Mouse (Mus musculus): ENCODE measurements around the gene Prkag2. TPM values are rescaled to one million over a fixed set of nuclear protein-coding genes. Genes with fewer than 3 reads are reported as not detected.

Prkag2 gene
- total and polyA plus RNA-seq, 3 experiments, result 10.0 to 48.0 (median 36.0) TPM

DNA sequence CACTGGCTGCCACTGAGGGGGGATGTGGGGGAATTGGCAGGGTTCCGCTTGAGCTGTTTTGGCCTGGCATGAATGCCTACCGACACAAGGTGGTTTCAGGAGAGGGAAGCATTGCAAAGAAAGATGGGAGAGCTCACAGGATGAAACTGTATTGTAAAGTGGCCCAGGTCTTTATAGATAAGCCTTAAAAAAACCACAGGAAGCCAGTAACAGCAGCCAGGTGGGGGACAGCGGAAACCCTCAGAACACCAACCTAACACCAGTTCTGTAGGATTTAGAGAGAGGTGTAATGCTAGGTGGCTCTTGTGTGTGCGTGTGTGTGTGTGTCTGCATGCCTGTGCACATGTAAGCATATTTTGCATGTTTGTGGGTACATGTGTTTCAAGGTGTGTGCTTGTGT lies 101.1 kb downstream of the Prkag2 start:
- no peak for DNase-seq

DNA sequence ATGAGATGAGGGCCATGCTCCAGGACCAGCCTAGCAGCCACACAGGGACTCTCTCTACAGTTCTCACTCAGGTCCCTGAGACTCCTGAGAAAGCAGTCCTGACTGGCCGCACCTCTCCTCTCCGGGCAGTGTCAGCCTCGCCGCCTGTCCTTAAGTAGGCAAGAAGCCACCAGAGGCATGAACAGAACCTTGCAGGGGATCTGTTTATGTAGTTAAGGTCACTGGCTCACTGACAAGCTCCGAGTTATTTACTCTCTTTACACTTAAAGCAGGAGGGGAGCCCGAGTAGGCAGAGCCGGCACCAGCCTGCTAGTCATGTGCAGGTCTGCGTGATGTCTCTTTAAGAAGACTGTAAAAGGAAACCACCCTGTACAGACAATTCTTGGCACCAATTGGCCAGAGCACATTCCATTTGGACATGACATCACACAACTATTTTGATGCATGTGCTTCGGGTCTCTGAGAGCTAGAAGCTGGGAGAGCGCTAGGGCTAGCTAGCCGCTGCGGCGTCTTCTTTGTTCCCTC lies 104.8 kb downstream of the Prkag2 start:
- peak; percentile 75 for DNase-seq

DNA sequence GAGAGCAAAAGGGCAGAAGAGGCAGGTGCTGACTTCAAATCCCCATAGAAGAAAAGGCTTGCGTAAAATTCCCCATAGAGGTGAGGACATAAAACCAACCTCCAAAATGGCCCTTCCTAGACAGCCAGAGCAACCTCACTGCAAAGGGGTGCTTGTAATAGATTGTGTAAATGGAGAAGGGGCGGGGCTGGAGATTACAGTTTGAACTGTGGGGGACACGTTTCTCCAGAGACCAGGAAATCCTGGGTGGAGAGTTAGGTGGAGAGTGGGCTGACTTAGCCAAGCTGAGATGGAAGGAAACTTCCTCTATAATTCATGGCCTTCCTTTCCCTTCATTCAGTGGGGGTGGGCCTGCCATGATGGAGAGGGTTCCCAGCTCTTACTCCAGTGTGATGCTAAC lies 107.3 kb downstream of the Prkag2 start:
- no peak for DNase-seq

DNA sequence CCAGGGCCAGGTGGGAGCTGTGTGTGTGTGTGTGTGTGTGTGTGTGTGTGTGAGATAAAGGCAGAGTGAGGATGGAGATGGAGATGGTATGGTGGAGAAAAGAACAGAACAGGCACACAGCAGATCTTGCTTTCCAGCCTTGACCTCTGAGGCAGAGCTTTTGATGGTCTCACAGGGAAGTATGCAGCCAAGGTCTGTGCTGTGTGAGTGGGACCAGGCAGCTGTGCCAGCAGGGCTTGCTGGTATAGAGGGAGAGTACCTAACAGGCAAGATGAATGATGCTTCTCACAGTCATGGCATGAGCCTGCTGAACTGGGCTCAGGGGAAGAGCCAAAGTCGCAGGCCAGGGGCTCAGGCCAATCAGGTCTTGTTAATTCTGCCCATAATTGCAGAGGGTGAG lies 108.9 kb downstream of the Prkag2 start:
- peak; percentile 43 for DNase-seq

DNA sequence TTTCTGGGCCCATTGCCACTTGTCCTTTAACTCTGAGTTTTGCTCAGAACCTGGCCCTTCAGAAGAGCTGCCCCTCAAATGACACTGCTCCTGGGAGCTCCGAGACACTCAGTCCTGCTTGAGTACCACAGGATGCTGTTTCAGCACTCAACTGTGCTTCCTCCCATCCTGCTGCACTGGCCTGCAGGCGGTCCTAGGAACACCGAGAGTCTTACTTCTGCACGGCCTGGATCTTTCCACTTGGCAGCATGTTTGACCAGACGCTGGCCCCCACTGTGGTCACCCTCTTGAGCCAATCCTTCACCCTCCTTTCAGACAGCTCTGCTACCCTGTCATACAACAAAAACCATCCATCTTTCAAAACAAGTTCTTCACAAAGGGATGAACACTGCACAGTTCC lies 110.0 kb downstream of the Prkag2 start:
- no peak for DNase-seq

DNA sequence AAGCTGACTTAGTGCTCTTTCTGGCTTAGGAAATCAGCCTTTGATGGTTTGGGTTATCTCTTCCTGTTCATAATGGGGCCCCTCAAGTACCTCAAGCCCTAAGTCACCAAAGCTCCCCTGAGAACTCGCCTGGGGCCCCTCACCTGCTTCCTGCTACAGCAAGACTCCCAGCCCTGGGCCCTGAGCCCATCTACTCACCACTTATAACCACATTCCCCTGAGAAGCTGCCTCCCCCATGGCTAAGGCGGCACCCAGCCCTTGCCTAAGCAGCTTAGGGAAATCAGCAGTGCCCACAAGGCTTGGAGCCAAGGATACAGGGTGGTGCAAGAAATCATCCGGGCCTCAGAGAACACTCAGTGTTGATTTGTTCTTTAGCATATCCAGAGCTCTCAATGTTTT lies 110.8 kb downstream of the Prkag2 start:
- peak; percentile 56 for DNase-seq

DNA sequence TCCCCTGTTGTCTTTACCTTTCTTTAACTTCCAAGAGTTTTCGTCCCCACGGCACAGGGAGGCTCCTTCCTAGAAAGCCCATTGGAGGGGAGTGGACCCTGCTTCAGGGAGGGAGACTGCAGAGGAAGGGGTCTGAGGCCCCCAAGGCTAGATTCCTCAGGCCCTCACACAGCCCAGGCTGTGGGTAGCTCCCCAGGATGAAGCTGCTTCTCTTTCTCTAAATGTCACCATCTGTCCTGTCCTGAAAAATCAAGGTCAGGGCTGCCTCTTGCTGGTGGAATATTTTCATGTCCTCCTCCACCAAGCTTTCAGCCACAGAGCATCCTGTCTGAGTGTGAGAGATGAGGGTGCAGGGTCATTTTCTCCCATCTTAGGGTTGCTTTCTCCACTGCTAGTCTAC lies 113.5 kb downstream of the Prkag2 start:
- peak; percentile 52 for DNase-seq

DNA sequence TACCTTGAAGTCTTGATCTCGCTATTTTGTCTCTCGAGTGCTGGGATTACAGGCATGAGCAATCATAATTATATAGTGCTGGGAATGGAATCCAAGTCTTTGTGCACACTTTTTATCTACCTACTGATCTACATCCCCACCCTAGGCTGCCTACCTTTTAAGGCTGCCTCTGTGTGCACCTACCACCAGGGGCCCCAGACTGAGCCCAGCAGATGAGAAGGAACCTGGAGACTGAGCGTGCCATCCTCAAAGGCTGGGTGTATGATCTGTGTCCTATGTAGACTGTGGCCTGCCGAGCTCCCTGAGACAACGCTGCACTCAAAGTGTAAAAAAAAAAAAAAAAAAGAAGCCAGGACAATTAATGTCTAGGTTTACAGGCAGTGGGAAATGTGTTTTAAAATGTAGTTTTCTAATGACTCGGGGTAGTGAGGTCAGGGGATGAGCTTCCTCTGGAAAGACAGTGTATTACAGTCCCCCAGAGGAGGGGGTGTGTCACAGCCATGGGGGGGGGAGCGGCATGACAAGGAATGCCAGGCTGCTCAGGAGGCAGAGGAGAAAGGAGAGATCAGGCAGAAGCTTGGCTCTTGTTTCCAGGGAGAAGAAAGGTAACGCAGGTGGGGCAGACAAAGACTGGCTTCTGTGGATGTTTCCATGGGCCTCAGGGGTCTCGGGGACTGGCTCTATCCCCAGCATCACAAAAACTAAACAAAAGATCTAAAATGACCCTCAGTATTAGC lies 114.1 kb downstream of the Prkag2 start:
- no peak for DNase-seq

DNA sequence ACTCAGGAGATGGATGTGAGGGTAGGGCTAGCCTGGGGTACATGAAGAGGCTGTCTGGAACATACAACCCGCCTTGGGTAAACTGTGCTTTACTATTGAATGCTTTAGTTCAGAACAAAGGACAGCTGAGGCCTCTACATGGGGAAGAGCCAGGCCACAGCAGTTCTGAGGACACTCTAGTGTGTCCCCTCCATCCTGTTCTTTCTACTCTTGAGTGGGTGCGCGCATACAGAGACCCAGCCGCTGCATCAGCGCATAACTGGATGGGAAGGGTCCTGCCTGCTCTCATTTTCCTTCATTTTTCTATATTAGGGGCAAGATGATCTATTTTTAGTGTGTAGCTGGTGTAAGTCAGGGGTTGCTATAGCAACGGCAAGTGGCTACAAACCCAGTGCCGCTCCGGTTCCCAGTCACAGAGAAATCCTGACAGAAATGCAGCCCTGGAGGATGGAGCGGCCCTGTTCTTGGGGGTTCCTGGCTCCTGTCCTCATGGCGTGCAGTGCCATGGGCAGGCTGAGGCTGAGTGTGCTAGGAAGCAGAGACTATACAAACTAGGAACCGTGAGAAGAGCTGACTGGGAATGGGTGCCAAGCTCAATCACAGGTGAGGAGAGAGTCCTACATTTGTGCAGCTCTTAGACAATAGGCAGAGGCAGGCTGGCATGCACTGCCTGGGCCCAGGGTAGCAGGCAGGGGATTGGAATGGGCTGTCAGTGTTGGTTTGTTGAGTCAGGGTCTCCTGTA lies 114.8 kb downstream of the Prkag2 start:
- peak; percentile 40 for DNase-seq

DNA sequence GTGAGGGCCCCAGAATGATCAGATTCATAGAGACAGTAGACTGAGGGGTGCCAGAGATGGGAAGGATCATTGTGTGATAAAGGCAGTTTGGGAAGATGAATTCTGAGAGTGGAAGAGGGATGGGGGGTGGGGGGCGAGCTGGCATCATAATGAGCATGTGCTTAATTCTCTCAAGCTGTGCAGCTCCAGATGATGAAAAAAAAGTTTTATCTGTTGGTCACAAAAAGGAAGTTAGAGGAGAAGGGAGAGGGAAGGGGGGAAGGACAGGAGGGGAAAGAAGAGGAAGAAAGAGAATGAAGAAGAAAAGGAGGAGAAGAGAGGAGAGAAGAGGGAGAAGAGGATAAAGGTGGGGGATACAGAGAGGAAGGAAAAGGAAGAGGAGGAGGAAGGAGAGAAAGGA lies 116.3 kb downstream of the Prkag2 start:
- no peak for DNase-seq

DNA sequence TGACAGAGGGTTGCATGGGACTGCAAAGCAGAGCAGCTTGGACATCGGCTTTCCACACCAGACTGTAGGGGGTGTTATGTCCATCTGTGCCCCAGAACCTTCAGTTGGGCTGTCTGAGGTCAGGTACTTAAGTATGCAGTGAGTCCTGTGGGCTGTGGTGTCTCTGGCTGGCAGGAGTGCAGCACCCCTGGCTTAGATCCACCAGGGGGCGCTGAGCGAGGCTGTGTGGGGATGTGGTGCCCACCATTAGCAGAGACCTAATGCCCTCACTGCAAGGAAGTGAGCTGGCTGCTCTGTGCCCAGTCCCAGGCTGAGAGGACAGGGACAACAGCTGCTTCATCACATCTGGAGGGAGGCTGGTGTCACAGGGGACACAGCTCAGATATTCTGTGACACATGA lies 116.9 kb downstream of the Prkag2 start:
- DNase-seq, result peak; percentile 52

DNA sequence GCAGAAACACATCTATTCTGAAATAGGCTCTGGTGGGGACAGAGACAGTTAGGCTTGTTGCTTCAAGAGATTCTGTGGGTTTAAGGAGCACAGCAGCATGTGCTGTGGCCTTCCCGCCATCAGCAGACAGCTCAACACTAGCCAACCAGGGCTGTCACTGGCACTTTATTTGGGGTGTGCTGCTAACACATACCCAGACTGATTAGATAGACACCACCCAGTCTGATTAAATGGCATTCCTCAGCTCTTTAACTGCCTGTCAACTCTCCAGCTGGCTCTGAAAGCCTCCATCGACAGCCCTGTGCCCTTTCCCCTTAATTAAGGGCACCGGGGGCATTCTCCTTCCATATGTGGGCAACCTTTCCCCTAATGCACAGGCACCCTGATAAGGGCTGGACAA lies 118.2 kb downstream of the Prkag2 start:
- no peak for DNase-seq

DNA sequence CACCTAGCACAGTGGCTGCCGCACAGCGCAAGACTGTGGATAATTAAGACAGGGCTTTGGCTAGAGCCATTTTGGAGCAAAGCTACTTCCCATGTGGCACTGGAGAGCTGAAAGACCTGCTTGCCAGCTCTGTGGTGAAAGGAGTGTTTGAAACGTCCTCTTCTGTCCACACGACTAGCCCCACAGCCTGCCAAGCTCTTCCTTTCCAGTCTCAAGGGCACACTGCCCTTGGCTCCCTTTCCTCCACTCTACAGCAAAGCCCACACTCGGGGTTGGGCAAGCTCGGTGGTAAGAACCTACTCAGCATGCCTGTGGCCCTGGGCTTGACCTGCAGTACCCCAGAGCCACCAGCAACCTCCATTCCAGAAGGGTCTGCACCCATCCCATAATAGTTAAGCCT lies 118.7 kb downstream of the Prkag2 start:
- peak; percentile 88 for DNase-seq

DNA sequence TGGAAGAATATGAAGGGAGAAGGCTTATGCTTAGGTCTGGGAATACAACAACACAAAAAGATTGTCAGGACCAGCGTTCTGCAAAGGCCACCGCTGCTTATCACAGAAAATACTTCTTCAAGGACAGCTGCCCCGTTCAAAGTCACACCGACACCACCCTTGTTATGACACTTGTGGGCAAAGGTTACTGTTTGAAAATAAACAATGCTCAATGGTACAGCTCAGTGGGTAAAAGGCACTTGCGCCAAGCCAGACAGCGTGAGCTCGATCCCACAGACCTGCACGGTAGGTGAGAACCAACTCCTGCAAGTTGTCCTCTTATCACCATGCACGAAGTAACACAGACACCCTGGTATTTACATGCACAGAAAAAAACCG lies 120.5 kb downstream of the Prkag2 start:
- DNase-seq, result no peak

DNA sequence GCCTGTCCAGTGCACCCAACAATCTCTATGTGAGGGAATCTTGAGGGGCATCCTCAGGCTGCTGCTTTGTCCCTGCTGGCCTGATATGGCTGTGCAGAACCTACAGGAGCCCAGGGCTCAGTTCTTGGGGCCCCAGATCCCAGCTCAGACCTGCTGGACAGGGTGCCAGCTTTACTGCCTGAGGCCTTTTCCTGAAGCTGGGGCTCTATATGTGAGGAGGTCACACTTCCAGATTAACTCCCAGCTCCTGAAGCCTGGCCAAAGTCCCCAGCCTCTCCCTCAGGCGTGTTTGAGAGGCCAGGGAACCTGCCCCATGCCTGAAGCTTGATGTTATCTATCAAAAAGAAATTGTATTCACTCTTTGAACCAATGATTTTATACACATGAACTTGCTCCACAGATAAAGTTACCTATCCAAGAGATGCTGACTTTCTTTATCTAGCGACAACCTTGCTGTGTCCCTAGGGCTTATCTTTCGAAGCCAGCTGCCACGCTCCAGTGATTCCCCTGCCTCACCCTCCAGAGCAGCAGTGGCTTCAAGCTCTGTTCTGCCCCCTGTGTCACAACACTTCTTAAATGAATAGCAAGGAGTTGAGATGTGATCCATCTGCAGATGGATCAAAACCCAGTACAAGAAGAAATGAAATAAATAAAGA lies 121.0 kb downstream of the Prkag2 start:
- DNase-seq, result no peak

DNA sequence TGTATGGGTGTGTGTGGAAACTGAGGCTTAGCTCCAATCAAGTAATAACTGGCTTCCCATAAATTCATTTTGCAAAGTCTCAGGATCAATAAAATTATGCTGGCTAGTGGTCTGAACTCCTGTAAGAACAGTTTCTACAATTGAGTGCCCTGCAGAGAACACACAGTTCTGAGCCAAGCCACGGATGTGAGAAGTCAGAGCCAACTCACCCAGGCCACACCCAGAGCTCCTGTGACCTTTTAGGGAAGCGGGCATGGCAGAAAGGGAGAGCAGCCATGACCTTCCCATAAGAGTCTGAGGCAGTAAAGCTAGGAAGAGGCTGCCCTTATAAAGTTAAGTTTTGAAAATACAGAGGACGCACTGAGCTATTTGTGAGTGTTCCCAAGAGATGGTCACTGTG lies 123.5 kb downstream of the Prkag2 start:
- peak; percentile 63 for DNase-seq

DNA sequence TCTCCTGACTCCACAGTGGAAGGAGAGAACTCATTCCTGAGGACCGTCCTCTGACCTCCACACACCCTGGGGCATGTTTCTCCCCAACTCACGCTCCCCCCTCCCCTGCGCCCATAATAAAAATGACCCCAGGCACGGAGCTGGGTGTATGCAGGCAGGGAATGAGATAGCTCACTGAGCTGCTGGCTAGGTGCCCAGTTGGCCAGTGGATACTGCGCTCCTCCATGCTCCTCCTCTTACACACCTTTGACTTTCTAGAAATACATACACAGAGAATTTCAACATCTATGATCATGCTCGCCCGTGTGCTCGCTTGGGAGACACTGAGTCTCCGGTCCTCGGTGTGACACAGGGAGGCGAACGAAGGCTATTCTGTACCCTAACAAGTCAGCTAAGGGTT lies 124.2 kb downstream of the Prkag2 start:
- DNase-seq, result no peak

DNA sequence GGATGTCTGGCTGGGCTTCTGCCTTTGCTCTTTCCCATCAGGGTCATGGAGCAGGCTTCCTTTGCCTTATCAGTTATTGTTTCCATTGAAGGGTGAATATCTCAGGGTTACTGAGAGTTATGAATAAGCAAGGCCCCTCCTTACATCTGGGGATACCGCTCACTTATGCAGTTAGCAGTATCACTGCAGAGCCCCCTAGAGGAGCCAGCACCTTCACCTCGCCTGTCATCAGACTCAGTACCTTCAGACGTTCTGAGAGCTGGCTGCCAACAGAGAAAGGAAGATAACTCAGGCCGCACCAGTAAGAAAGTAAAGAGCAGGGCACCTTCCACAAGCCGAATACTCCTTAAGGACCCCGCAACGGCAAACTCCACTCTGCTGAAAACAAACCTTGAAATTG lies 125.3 kb downstream of the Prkag2 start:
- DNase-seq, result no peak

DNA sequence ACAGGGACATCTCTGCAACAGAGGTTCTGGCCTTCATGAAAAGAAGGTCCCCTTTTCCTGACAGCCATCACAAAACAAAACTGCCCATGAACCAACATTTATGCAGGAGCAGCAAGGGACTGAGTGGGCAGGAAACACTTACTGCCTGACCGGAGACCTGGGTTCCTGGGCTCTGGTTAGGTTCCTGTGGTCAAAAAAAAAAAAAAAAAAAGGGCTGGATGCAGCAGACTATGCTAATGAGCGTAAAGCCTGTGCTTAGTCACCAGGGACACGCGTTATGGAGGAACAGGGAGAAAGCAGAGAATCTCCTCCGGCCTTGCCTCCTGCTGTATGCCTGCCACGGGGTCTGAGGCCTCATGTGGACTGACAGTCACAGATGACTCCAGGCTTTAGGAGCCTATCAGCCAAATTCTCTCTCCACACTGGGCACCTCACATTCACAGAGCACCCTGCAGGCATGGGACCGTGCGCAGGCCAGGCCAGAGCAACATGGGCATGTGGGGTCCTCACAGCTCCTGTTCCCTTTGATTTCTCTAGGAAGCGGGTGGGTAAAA lies 126.7 kb downstream of the Prkag2 start:
- DNase-seq, result no peak

DNA sequence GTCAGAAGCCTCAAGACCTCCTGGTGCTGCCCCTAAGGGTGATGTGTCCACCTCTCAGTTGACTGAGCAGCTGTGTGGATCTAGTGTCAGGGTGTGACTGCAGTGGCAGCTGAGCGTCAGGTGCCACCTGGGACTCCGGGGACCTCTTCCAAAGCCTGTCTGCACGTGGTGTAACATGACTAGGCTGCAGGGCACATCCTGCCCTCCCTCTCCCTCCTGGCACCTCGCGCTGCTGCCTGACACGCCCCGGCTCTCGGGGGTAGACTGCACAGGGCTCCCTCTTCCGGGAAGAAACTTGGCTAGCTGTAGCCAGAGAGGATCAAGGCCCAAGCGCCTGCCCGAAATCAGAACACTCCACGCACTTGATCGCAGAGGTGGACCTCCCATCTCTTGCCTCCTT lies 127.2 kb downstream of the Prkag2 start:
- peak; percentile 44 for DNase-seq

DNA sequence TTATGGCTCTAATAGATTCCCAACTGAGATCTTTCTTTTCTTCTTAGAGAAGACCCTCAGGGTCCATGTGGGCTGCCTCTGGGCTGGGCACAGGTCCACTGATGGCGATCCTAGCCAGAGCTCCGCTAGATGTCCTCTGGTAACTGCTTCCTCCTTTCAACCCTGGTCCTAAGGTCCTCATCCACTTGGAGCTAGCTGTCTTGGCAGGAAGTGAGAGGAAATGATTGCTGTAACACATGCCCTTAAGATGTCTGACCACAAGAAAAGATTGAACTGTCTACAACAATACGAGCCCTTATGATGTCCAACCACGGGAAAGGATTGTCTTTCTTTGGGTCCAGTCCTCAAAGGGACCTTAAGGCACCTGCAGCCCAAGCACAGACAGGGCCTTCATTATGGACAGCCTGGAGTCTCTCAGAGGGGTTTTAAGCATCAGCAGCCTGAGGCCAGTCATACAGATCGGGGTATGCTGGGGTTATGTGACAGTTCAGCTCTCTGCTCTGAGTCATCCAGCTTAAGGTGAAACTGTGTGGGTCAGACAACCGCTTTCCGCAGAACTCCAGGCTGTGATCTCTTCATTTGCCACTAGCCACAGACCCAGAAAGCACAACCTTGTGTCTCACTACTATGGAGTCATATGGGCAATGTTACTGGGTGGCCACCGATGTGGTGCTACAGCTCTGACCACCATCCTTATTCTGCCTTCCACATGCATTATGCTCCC lies 129.7 kb downstream of the Prkag2 start:
- DNase-seq, result no peak

DNA sequence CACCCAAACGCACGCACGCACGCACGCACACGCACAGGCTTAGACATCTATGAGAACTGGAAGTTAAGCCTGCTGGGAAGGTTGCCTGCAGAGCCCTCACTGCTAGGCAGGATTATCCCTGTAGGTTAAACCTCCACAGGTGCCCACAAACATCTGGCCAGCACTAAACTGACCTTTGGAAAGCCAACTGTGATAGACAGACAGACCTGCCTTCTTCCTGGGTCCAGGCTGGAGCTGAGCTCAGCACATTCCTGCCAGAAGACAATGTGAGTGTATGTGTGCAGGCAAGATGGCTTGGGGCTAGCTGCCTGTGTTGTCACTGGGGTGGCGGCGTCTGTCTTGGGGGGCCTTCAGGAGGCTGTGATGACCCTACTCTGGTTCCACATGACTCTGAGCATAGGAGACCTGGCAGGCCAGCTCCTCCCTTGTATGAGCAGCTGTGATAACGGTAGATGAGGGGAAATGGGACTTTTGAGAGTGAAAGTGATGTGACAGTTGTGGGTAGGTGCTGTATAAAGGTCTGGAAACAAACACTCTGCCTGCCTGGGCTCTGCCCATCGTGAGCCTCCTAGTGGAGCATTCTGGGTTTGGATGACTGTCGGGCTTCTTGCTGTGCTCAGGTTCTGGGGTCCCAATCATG lies 131.1 kb downstream of the Prkag2 start:
- no peak for DNase-seq

All from adrenal gland, adult 2 months (tissue).